Mouse (Mus musculus): ENCODE results near the gene Golga5.
"Not testable (repeated sequence)": the region's sequence is repeated elsewhere in the genome, so short reads cannot be mapped to it uniquely, and the experiment has no call there.

The Golga5 gene

GRCm38 (mm10) chr12:102445436-102445835 lies 23.5 kb upstream of the Golga5 start:
- DNase-seq (ENCODE audit: low read depth, low spot score) = peak; percentile 57

GRCm38 (mm10) chr12:102450437-102450836 lies 18.5 kb upstream of the Golga5 start:
- no peak for DNase-seq (ENCODE audit: low read depth, low spot score)

GRCm38 (mm10) chr12:102451126-102451851 lies 17.6 kb upstream of the Golga5 start:
- peak; percentile 58 for DNase-seq (ENCODE audit: low read depth, low spot score)

GRCm38 (mm10) chr12:102453581-102453980 lies 15.4 kb upstream of the Golga5 start:
- no peak for DNase-seq (ENCODE audit: low read depth, low spot score)

GRCm38 (mm10) chr12:102456467-102457193 lies 12.3 kb upstream of the Golga5 start:
- DNase-seq (ENCODE audit: low read depth, low spot score) = no peak

GRCm38 (mm10) chr12:102460014-102460413 lies 8.9 kb upstream of the Golga5 start:
- no peak for DNase-seq (ENCODE audit: low read depth, low spot score)

- peak; percentile 59 for DNase-seq (ENCODE audit: low read depth, low spot score)
Measured at GRCm38 (mm10) chr12:102461177-102461576, 7.8 kb upstream of the Golga5 start.

- no peak for DNase-seq (ENCODE audit: low read depth, low spot score)
Measured at GRCm38 (mm10) chr12:102464650-102465049, 4.3 kb upstream of the Golga5 start.

- DNase-seq (ENCODE audit: low read depth, low spot score) = peak; percentile 30
Measured at GRCm38 (mm10) chr12:102468136-102468535, 799 bp upstream of the Golga5 start.

GRCm38 (mm10) chr12:102474411-102474810 lies 5.5 kb downstream of the Golga5 start:
- no peak for DNase-seq (ENCODE audit: low read depth, low spot score)

- DNase-seq (ENCODE audit: low read depth, low spot score) = no peak
Measured at GRCm38 (mm10) chr12:102480481-102480880, 11.5 kb downstream of the Golga5 start.

- no peak for DNase-seq (ENCODE audit: low read depth, low spot score)
Measured at GRCm38 (mm10) chr12:102484946-102485345, 16.0 kb downstream of the Golga5 start.

GRCm38 (mm10) chr12:102491911-102492310 lies 23.0 kb downstream of the Golga5 start:
- DNase-seq (ENCODE audit: low read depth, low spot score) = no peak

- DNase-seq (ENCODE audit: low read depth, low spot score) = not testable (repeated sequence)
Measured at GRCm38 (mm10) chr12:102495754-102496153, 26.8 kb downstream of the Golga5 start.

- DNase-seq (ENCODE audit: low read depth, low spot score) = no peak
Measured at GRCm38 (mm10) chr12:102497905-102498304, 29.0 kb downstream of the Golga5 start.

GRCm38 (mm10) chr12:102498726-102499125 lies 29.8 kb downstream of the Golga5 start:
- DNase-seq (ENCODE audit: low read depth, low spot score) = no peak

GRCm38 (mm10) chr12:102499210-102499609 lies 30.3 kb downstream of the Golga5 start:
- DNase-seq (ENCODE audit: low read depth, low spot score) = no peak

GRCm38 (mm10) chr12:102499723-102500122 lies 30.8 kb downstream of the Golga5 start:
- peak; percentile 22 for DNase-seq (ENCODE audit: low read depth, low spot score)

- no peak for DNase-seq (ENCODE audit: low read depth, low spot score)
Measured at GRCm38 (mm10) chr12:102501038-102501437, 32.1 kb downstream of the Golga5 start.

- DNase-seq (ENCODE audit: low read depth, low spot score) = no peak
Measured at GRCm38 (mm10) chr12:102501848-102502595, 33.1 kb downstream of the Golga5 start.

GRCm38 (mm10) chr12:102505131-102505713 lies 36.3 kb downstream of the Golga5 start:
- DNase-seq (ENCODE audit: low read depth, low spot score) = no peak

- DNase-seq (ENCODE audit: low read depth, low spot score) = no peak
Measured at GRCm38 (mm10) chr12:102505949-102506348, 37.0 kb downstream of the Golga5 start.
